Mouse (Mus musculus) limb, embryonic 10.5 days (tissue): Measurements from ENCODE around the gene Psma3. TPM values are rescaled to one million over a fixed set of nuclear protein-coding genes. Genes with fewer than 3 reads are reported as not detected.

ENCODE experiments used
- DNase-seq: peaks from one replicate; pipeline ENCODE4 v3.0.0-alpha.2; 2017; ENCODE audit warnings: low spot score
- H3K27ac ChIP-seq: fragments of 300-500 bp; sonication (generic); 2 replicates; pipeline ENCODE4 v1.5.1; 2016; ENCODE audit warnings: mild to moderate bottlenecking
- H3K27me3 ChIP-seq: fragments of 300-500 bp; sonication (generic); 2 replicates; pipeline ENCODE4 v1.6.1; 2016; ENCODE audit warnings: low read depth, mild to moderate bottlenecking; ENCODE audit not compliant: poor library complexity, severe bottlenecking
- H3K36me3 ChIP-seq: fragments of 300-500 bp; sonication (generic); 2 replicates; pipeline ENCODE4 v1.6.1; 2016; ENCODE audit warnings: mild to moderate bottlenecking, moderate library complexity
- H3K4me1 ChIP-seq: fragments of 300-500 bp; sonication (generic); 2 replicates; pipeline ENCODE4 v1.6.1; 2016
- H3K4me3 ChIP-seq: fragments of 300-500 bp; sonication (generic); 2 replicates; pipeline ENCODE4 v1.5.1; 2016; ENCODE audit warnings: mild to moderate bottlenecking, moderate library complexity
- H3K9me3 ChIP-seq: fragments of 300-500 bp; sonication (generic); replicated peaks from 2 replicates; pipeline ENCODE4 v1.6.1; 2016; ENCODE audit warnings: mild to moderate bottlenecking
- WGBS: fragments of 180-500 bp; shearing (Covaris S2); methylation state at CpG from one replicate; pipeline ENCODE4 v1.1.7; 2016; 5-methylcytosine and 5-hydroxymethylcytosine counted together
- polyA plus RNA-seq: library from polyadenylated mRNA; unstranded; fragments of >200 nt; fragmentation: Nextera tagmentation; extraction: Ambion mirVana; gene quantifications from 2 replicates; pipeline ENCODE4 v1.2.1, GENCODE M21; 2016

Psma3 gene
- polyA plus RNA-seq, result 656 and 733 TPM in 2 replicates

DNA sequence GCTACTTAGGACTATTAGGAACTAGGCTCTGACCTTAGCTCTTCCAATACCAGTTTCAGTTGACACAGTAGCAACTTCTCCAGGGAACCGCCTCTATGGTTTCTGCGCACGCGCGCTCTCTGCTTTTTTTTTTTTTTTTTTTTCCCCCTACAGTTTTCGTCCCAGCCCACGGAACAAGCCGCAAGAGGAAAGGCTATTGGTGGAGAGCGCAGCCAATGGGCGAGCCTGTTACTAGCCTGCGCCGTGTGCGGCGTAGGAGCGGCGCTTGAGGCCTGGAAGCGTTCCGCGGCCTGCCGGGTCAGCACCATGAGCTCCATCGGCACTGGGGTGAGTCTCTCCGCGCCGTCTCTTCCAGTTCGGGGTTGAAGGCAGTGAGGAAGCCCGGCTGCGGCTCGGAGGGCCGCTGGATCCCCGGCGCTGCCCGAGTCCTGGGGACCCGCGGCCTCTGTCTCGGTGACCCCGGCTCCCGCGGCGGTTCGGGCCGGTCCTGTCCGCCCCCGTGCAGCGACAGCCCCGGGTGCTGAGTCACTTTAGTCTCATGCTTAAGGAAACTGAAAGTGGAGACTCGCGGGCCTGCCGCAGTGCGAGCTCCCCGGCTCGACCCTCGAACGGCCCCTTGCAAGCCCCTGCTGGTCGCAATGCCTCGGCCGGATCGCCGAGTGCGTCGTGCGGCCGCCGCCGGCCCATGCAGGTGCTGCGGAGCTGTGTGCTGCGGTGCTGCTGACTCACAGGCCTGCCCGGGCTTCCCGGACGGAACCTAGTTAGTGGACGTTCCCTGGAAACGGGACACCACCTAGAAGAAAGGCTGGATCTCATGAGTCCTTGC, at the start of gene Psma3:
Psma3 (plus strand) TSS at position 181 of the 826 bp plus-strand sequence.
- peak; percentile 91 for DNase-seq
- Histone ChIP-seq H3K4me1 (peaks cover 12% of the 10 kb centered on the region; the same call in 1 of the 2 replicates), H3K36me3 (peaks cover 27% of the 10 kb centered on the region), H3K27me3 (no peaks in the 10 kb centered on the region), H3K4me3 (peak within 1 kb of the TSS; percentile 96), H3K27ac (peak within 1 kb of the TSS; percentile 99), H3K9me3 (no peaks in the 10 kb centered on the region)
- under 1% methylated on average over 71 of the region's 71 CpGs for WGBS

DNA sequence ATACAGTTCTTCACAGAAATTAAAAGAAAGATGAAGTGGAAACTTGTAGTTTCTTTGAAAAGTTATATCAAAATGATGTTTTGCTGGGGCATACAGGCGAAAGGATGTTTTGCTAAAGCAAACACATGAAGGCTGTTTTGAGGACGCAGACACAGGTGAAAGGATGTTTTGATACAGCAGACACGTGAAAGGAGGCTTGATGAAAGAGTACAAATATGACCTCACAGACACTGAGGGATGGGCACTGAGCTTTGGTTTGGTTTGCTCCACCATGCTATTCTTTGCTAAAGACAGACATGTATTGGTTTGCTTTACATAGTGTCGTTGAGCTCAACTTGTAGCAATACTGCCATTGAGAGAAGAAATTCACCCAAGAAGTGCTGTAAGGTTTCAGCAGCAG, 44.6 kb upstream of the Psma3 start:
- no peak for DNase-seq
- Histone ChIP-seq H3K27me3 (no peaks in the 10 kb centered on the region), H3K9me3 (no peaks in the 10 kb centered on the region), H3K4me3 (no peak overlapping the region), H3K36me3 (no peaks in the 10 kb centered on the region), H3K4me1 (no peaks in the 10 kb centered on the region), H3K27ac (no peak overlapping the region)
- WGBS, result 90% methylated on average over 4 of the region's 4 CpGs

DNA sequence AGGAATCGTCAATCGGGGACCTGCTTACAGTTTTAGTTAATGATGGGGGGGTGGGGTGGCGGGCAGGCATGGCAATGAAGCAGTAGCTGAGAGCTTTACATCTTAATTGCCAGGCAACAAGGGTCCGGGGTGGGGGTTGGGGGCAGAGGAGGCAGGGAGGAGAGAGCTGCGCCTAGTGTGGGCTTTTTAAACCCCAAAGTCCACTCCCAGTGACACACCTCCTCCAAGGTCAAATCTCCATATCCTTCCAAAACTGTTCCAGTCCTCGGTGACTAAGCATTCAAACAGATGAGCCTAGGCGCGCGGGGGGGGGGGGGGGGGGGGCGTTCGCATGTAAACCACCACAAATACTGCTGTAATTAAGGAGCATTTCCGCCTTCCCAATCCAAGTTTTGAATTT, 37.3 kb upstream of the Psma3 start:
- Histone ChIP-seq H3K27ac (peak overlapping the region; percentile 91), H3K27me3 (no peaks in the 10 kb centered on the region), H3K4me1 (peaks cover 7% of the 10 kb centered on the region), H3K4me3 (peak overlapping the region; percentile 97), H3K9me3 (no peaks in the 10 kb centered on the region), H3K36me3 (peaks cover 15% of the 10 kb centered on the region)
- no peak for DNase-seq
- WGBS, result 31% methylated on average over 8 of the region's 12 CpGs

DNA sequence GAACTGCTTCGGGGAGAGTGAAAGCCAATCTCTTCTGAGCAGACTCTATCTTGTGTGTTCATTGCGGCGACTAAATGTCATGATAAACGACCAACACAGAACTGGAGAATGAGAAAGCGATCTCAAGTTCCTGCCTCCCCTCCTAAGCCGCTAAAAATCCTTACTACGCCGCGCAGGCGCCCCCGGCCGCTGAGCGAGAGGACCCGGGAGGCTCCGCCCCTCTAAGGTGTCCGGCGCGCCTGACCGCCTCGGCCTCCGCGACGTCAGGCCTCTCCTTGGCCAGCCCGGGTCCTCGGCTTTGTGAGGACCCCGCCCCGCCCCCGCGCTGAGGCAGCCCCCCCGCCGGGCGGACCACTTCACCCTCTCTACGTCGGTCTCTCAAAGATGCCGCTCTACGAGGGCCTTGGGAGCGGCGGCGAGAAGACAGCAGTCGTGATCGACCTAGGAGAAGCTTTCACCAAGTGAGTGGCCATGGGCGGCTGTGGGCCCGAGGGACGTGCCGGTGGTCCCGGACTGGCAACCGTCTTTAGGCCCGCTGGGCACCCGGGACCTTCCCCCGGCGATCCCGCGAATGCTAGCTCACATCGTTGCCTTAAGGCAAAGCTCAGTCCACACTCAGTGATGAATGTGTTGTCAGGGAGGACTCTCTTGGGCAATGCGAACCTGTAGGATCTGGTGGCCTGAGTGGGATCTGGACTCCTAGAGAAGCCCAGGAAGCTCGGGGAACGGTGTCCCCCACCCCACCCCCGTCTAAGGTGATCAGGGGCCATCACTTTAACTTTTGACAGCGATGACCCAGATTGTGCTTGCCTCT, 36.6 kb upstream of the Psma3 start, which contains the start of gene Actr10:
Actr10 (plus strand) TSS at position 287 of the 814 bp plus-strand sequence.
- under 1% methylated on average over 59 of the region's 59 CpGs for WGBS
- H3K4me1 ChIP-seq, result peaks cover 7% of the 10 kb centered on the region
- peak within 1 kb of the TSS; percentile 97 for H3K4me3 ChIP-seq
- H3K27ac ChIP-seq, result peak within 1 kb of the TSS; percentile 91
- H3K36me3 ChIP-seq, result peaks cover 22% of the 10 kb centered on the region
- peak; percentile 97 for DNase-seq
- no peaks in the 10 kb centered on the region for H3K27me3 ChIP-seq
- no peaks in the 10 kb centered on the region for H3K9me3 ChIP-seq

DNA sequence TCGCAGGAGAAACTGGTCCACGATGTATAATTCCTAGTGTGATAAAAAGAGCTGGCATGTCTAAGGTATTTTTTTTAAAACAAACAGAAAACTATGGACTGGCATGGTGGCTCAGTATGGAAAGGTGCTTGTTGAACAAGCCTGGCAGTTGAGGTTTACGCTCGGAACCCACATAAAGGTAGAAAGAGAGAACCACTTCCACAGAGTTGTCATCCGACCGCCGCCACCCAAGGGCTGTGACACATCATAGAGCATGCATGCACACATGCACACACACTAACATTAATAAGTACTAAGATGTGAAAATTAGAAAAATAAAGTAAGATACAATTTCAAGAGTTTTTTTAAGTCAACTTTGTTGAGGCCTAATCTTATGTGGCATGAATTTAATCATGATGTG, 33.6 kb upstream of the Psma3 start:
- peaks cover 7% of the 10 kb centered on the region for H3K4me1 ChIP-seq
- 95% methylated on average over 7 of the region's 7 CpGs for WGBS
- H3K9me3 ChIP-seq, result no peaks in the 10 kb centered on the region
- no peak overlapping the region for H3K27ac ChIP-seq
- H3K36me3 ChIP-seq, result peaks cover 50% of the 10 kb centered on the region
- no peak overlapping the region for H3K4me3 ChIP-seq
- no peaks in the 10 kb centered on the region for H3K27me3 ChIP-seq
- no peak for DNase-seq

DNA sequence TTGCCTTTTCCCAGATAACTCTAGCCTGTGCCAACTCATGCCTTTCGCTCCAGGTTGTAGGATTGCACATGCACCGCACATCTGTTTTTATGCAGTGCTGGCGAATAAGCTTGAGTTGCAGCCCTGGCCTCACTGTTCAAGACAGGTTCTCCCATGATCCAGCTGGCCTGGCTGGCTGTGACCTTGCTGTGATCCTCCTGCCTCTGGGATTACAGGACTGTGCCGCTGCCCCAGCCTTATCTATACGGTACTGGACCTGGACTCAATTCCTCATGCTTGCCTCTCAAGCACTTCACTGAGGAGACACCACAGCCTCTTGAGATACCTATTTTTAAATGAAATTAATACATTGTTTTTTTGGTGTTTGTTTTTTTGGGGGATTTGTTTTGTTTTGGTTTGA, 30.2 kb upstream of the Psma3 start:
- H3K4me1 ChIP-seq, result no peaks in the 10 kb centered on the region
- 97% methylated on average over 5 of the region's 5 CpGs for WGBS
- no peak overlapping the region for H3K4me3 ChIP-seq
- no peaks in the 10 kb centered on the region for H3K27me3 ChIP-seq
- no peak for DNase-seq
- no peak overlapping the region for H3K27ac ChIP-seq
- no peaks in the 10 kb centered on the region for H3K9me3 ChIP-seq
- peaks cover 81% of the 10 kb centered on the region for H3K36me3 ChIP-seq

DNA sequence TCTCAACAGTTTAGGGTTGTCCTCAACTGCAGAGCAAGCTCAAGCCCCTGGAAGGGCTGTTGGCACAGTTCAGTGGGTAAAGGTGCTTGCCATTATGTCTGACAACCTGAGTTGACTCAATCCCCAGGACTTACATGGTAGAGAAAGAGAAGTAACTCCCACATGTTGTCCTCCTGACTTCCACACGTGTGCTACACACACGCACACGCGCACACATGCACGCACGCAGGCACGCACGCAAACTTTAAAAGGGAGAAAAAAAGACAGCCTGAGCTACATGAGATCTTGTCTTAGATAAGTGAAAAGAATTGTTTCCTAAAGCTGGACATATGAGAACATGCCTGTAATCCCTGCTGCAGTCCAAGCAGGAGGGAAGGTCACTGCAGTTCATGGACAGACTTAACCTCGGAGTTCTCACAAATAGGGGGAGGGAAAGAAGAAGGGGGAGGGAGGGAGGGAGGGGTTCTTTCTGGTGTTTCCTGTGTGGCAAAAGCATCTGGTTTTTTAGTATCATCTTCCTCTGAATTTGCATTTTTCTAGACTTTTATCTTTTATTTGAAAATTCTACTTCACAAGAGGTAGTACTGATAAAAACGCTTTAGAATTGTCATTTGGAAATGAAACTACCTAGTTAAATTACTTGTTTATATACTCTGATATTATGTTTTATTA, 27.7 kb upstream of the Psma3 start:
- no peak for DNase-seq
- H3K27ac ChIP-seq, result no peak overlapping the region
- H3K36me3 ChIP-seq, result peaks cover 91% of the 10 kb centered on the region
- H3K4me1 ChIP-seq, result no peaks in the 10 kb centered on the region
- H3K4me3 ChIP-seq, result no peak overlapping the region
- no peaks in the 10 kb centered on the region for H3K9me3 ChIP-seq
- H3K27me3 ChIP-seq, result no peaks in the 10 kb centered on the region
- WGBS, result 94% methylated on average over 10 of the region's 10 CpGs

DNA sequence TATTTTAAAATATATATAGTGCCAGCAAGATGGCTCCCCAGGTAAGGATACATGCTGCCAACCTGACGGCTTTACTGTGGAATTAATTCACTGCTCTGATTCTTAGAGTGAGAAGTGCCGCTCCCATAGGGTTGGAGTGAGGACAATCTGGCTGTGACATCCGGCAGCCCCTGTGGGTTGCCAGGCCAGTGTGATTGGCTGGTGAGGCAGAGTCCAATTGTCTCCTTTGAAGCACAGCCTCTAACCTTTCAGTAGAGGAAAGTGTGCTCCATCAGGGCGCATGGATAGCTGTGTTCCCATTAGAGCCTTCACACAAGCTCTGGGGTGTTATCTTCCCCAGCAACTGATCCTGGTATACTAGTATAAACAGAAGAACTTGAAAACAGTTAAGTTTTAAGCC, 15.8 kb upstream of the Psma3 start:
- Histone ChIP-seq H3K4me1 (no peaks in the 10 kb centered on the region), H3K27me3 (no peaks in the 10 kb centered on the region), H3K36me3 (peaks cover 96% of the 10 kb centered on the region), H3K27ac (no peak overlapping the region), H3K9me3 (no peaks in the 10 kb centered on the region), H3K4me3 (no peak overlapping the region)
- no peak for DNase-seq
- WGBS, result 85% methylated on average over 4 of the region's 4 CpGs

DNA sequence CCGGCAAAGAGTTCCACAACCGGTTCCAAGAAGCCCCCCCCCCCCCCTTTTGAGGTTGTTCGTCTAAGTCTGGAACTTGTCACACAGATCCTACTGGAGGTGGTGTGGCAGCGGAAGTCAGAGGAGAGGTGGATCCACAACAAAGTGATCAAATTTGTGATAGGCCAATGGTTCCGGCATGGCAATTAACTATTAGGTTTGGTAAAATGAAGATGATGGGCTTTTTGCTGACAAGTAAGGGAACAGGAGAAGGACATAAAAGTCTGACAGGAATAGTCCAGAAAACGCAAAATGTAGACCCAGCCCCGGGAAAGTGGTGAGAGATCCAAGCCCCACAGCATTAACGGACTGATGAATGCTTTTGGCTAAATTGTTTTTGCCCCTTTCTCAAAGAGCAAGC, 6.8 kb upstream of the Psma3 start:
- Histone ChIP-seq H3K9me3 (no peaks in the 10 kb centered on the region), H3K4me1 (peaks cover 9% of the 10 kb centered on the region), H3K4me3 (peak overlapping the region; percentile 66), H3K27me3 (no peaks in the 10 kb centered on the region), H3K27ac (peak overlapping the region; percentile 92), H3K36me3 (peaks cover 16% of the 10 kb centered on the region)
- no peak for DNase-seq
- WGBS, result 40% methylated on average over 8 of the region's 8 CpGs

DNA sequence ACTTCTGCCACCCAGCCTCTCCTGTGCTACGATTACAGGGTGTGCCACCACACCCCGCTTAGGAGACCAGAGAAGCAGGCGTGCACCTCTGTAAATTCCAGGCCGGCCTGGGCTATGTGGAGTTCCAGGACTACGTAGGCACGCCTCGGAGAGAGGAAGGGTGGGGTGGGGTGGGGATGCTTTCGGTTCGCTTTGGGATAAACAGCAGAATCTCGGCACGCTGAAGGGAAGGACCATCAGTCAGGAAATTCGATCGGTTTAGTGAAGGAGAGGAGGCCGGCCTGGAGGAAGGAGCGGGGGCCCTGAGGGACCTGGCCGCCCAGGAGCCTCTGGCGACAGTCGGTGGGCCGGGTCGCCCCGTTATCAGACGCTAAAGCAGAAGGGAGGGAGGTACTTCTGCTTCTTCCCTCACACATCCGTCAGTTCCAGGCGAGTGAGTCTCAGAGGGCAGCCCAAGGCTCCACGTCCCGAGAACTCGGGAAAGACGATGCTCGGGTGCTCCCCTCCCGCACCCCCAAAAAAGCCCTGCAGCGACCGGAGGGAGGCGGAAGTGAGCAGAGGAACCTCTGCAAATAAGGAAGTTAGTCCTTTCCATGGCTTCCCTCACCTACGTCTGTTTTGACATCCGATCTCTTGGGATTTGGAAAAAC, 6.2 kb upstream of the Psma3 start:
- Histone ChIP-seq H3K27me3 (no peaks in the 10 kb centered on the region), H3K36me3 (peaks cover 11% of the 10 kb centered on the region), H3K4me1 (peaks cover 9% of the 10 kb centered on the region), H3K9me3 (no peaks in the 10 kb centered on the region), H3K27ac (peak overlapping the region; percentile 92), H3K4me3 (peak overlapping the region; percentile 66)
- peak; percentile 79 for DNase-seq
- WGBS, result under 1% methylated on average over 35 of the region's 35 CpGs

DNA sequence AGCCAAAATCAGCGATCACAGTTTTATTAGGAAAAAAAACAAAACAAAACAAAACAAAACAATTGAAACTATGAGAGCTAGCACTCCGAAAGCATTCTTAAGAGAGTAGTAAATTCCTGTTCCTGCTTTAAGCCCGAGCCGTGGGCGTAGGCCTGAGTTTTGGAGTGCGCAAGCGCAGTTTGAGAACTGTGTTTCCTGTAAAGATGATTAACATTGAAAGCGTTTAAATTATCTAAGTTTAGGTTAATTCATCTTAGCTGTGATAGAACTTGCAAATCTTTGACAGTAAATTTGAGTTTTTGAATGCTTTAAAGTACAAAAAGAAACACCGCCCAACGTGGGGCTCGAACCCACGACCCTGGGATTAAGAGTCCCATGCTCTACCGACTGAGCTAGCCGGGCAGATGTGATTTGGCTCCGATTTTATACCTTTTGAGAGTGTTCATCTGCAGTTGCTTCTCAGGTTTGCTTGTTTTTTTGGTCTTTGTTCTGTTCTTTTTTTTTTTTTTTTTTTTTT, 5.6 kb upstream of the Psma3 start:
- peak overlapping the region; percentile 66 for H3K4me3 ChIP-seq
- H3K27me3 ChIP-seq, result no peaks in the 10 kb centered on the region
- H3K9me3 ChIP-seq, result no peaks in the 10 kb centered on the region
- peak; percentile 86 for DNase-seq
- 1% methylated on average over 15 of the region's 15 CpGs for WGBS
- H3K27ac ChIP-seq, result peak overlapping the region; percentile 92
- peaks cover 6% of the 10 kb centered on the region for H3K36me3 ChIP-seq
- peaks cover 9% of the 10 kb centered on the region for H3K4me1 ChIP-seq
